8 mouse cellular contexts compared by ENCODE assay signal in genomic region chr5:30915456-30915855, GRCm38 (mm10). TPM values are rescaled to one million over a fixed set of nuclear protein-coding genes. Genes with fewer than 3 reads are reported as not detected.
DNase-seq lines count a peak whose midpoint lies in the region; ATAC-seq lines count a peak whose summit lies in the region.

No protein-coding gene starts in this region.

- H3K9ac ChIP-seq in embryonic facial prominence, embryonic 14.5 days (ENCODE audit: low read depth, low read length): peak overlapping the region; percentile 73
- H3K9ac ChIP-seq in intestine, embryonic 15.5 days: peak overlapping the region; percentile 67

- DNase-seq in embryonic facial prominence, embryonic 14.5 days (ENCODE audit: low spot score): no peak
- DNase-seq in neural tube, embryonic 10.5 days (ENCODE audit: extremely low spot score, low spot score): peak; percentile 28
- DNase-seq in urinary bladder, postnatal 4 days (ENCODE audit: low spot score in 2 of 2): no peak
- DNase-seq in urinary bladder, adult 2 months (ENCODE audit: low spot score): no peak
- no peak for DNase-seq in right cerebral cortex, postnatal 36 days (ENCODE audit: low spot score in 2 of 2)

- no peaks in the 10 kb centered on the region for H3K9me3 ChIP-seq in erythroblast, embryonic 14.5 days (ENCODE audit: control insufficient read depth, low read length)
- no peaks in the 10 kb centered on the region for H3K9me3 ChIP-seq in embryonic facial prominence, embryonic 14.5 days (ENCODE audit: control insufficient read depth, low read length)
- no peaks in the 10 kb centered on the region for H3K9me3 ChIP-seq in intestine, embryonic 15.5 days

- H3K4me3 ChIP-seq in erythroblast, embryonic 14.5 days (replicated peaks): peak overlapping the region; percentile 34
- peak overlapping the region; percentile 58 for H3K4me3 ChIP-seq in embryonic facial prominence, embryonic 14.5 days (ENCODE audit: low read depth, low read length)
- peak overlapping the region; percentile 53 for H3K4me3 ChIP-seq in intestine, embryonic 15.5 days (replicated peaks)

- H3K27ac ChIP-seq in embryonic facial prominence, embryonic 14.5 days (replicated peaks; ENCODE audit: low read depth, low read length): peak overlapping the region; percentile 97
- peak overlapping the region; percentile 96 for H3K27ac ChIP-seq in intestine, embryonic 15.5 days

- peaks cover 61% of the 10 kb centered on the region for H3K4me1 ChIP-seq in erythroblast, embryonic 14.5 days (ENCODE audit: control insufficient read depth)
- H3K4me1 ChIP-seq in embryonic facial prominence, embryonic 14.5 days (ENCODE audit: control insufficient read depth, insufficient read depth, low read length): peaks cover 31% of the 10 kb centered on the region
- H3K4me1 ChIP-seq in intestine, embryonic 15.5 days (replicated peaks): peaks cover 47% of the 10 kb centered on the region

- H3K27me3 ChIP-seq in erythroblast, embryonic 14.5 days (ENCODE audit: control insufficient read depth): no peaks in the 10 kb centered on the region
- H3K27me3 ChIP-seq in embryonic facial prominence, embryonic 14.5 days (replicated peaks; ENCODE audit: control insufficient read depth, insufficient read depth, low read length): no peaks in the 10 kb centered on the region
- H3K27me3 ChIP-seq in intestine, embryonic 15.5 days (replicated peaks): no peaks in the 10 kb centered on the region

- H3K4me2 ChIP-seq in embryonic facial prominence, embryonic 14.5 days (ENCODE audit: low read depth, low read length): peak overlapping the region; percentile 83
- peak overlapping the region; percentile 79 for H3K4me2 ChIP-seq in intestine, embryonic 15.5 days (replicated peaks)

- no peak for ATAC-seq in erythroblast, adult 5-6 weeks (replicated peaks; ENCODE audit: low FRiP score, poor library complexity, severe bottlenecking)
- ATAC-seq in embryonic facial prominence, embryonic 14.5 days (ENCODE audit: low read depth): no peak; the same call in 1 of the 2 replicates
- no peak; the same call in none of the 2 replicates for ATAC-seq in intestine, embryonic 15.5 days

- peaks cover 27% of the 10 kb centered on the region for H3K36me3 ChIP-seq in erythroblast, embryonic 14.5 days (ENCODE audit: control insufficient read depth)
- H3K36me3 ChIP-seq in embryonic facial prominence, embryonic 14.5 days (ENCODE audit: control insufficient read depth, insufficient read depth, low read length): peaks cover 37% of the 10 kb centered on the region
- H3K36me3 ChIP-seq in intestine, embryonic 15.5 days: peaks cover 24% of the 10 kb centered on the region

- WGBS in embryonic facial prominence, embryonic 14.5 days: 37% methylated on average over 6 of the region's 9 CpGs
- 41% methylated on average over 9 of the region's 9 CpGs for WGBS in intestine, embryonic 15.5 days

RNA-seq across cellular contexts. Expression of gene Emilin1, which starts 2.3 kb away (rescaled TPM):
- 0.50 and 0.81 TPM in 2 replicates for polyA plus RNA-seq in erythroblast, embryonic 14.5 days (2012)
- total RNA-seq in erythroblast, adult 5-6 weeks (2015; ENCODE audit: low replicate concordance): 16.9 and 28.8 TPM in 2 replicates
- total RNA-seq in erythroblast, adult 5-6 weeks (2017; ENCODE audit: low replicate concordance): 6.5 and 8.1 TPM in 2 replicates
- polyA plus RNA-seq in embryonic facial prominence, embryonic 14.5 days (2014; fragmentation: Nextera tagmentation; extraction: Ambion mirVana): 200 and 225 TPM in 2 replicates
- polyA plus RNA-seq in intestine, embryonic 15.5 days (2015; fragmentation: Nextera tagmentation; extraction: Ambion mirVana): 183 and 190 TPM in 2 replicates
- 59.2 and 104 TPM in 2 replicates for polyA plus RNA-seq in urinary bladder, adult 2 months (2012; rRNA removed)

RNA-seq across cellular contexts. Expression of gene Khk, which starts 5.8 kb away (rescaled TPM):
- polyA plus RNA-seq in erythroblast, embryonic 14.5 days (2012): 1.8 and 2.6 TPM in 2 replicates
- 8.1 and 14.4 TPM in 2 replicates for total RNA-seq in erythroblast, adult 5-6 weeks (2015; ENCODE audit: low replicate concordance)
- total RNA-seq in erythroblast, adult 5-6 weeks (2017; ENCODE audit: low replicate concordance): 9.2 and 12.4 TPM in 2 replicates
- polyA plus RNA-seq in embryonic facial prominence, embryonic 14.5 days (2014; fragmentation: Nextera tagmentation; extraction: Ambion mirVana): 22.1 and 24.7 TPM in 2 replicates
- 23.3 and 26.9 TPM in 2 replicates for polyA plus RNA-seq in intestine, embryonic 15.5 days (2015; fragmentation: Nextera tagmentation; extraction: Ambion mirVana)
- 38.4 and 38.9 TPM in 2 replicates for polyA plus RNA-seq in urinary bladder, adult 2 months (2012; rRNA removed)

RNA-seq across cellular contexts. Expression of gene Ost4, which starts 7.9 kb away (rescaled TPM):
- polyA plus RNA-seq in erythroblast, embryonic 14.5 days (2012): 27.7 and 30.6 TPM in 2 replicates
- 167 and 176 TPM in 2 replicates for total RNA-seq in erythroblast, adult 5-6 weeks (2015; ENCODE audit: low replicate concordance)
- total RNA-seq in erythroblast, adult 5-6 weeks (2017; ENCODE audit: low replicate concordance): 63.0 and 140 TPM in 2 replicates
- 507 and 572 TPM in 2 replicates for polyA plus RNA-seq in embryonic facial prominence, embryonic 14.5 days (2014; fragmentation: Nextera tagmentation; extraction: Ambion mirVana)
- 449 and 476 TPM in 2 replicates for polyA plus RNA-seq in intestine, embryonic 15.5 days (2015; fragmentation: Nextera tagmentation; extraction: Ambion mirVana)
- polyA plus RNA-seq in urinary bladder, adult 2 months (2012; rRNA removed): 268 and 335 TPM in 2 replicates

RNA-seq across cellular contexts. Expression of gene Agbl5, which starts 27.0 kb away (rescaled TPM):
- polyA plus RNA-seq in erythroblast, embryonic 14.5 days (2012): 2.4 and 2.7 TPM in 2 replicates
- total RNA-seq in erythroblast, adult 5-6 weeks (2015; ENCODE audit: low replicate concordance): 4.8 TPM in 1 of 2 replicates, not detected in the other
- total RNA-seq in erythroblast, adult 5-6 weeks (2017; ENCODE audit: low replicate concordance): 1.9 and 2.0 TPM in 2 replicates
- polyA plus RNA-seq in embryonic facial prominence, embryonic 14.5 days (2014; fragmentation: Nextera tagmentation; extraction: Ambion mirVana): 17.4 and 22.4 TPM in 2 replicates
- polyA plus RNA-seq in intestine, embryonic 15.5 days (2015; fragmentation: Nextera tagmentation; extraction: Ambion mirVana): 13.9 and 16.4 TPM in 2 replicates
- polyA plus RNA-seq in urinary bladder, adult 2 months (2012; rRNA removed): 16.5 and 16.6 TPM in 2 replicates

RNA-seq across cellular contexts. Expression of gene Cgref1, which starts 29.9 kb away (rescaled TPM):
- not detected in 2 replicates for polyA plus RNA-seq in erythroblast, embryonic 14.5 days (2012)
- not detected in 2 replicates for total RNA-seq in erythroblast, adult 5-6 weeks (2015; ENCODE audit: low replicate concordance)
- total RNA-seq in erythroblast, adult 5-6 weeks (2017; ENCODE audit: low replicate concordance): not detected in 2 replicates
- polyA plus RNA-seq in embryonic facial prominence, embryonic 14.5 days (2014; fragmentation: Nextera tagmentation; extraction: Ambion mirVana): 30.9 and 51.1 TPM in 2 replicates
- 36.1 and 42.8 TPM in 2 replicates for polyA plus RNA-seq in intestine, embryonic 15.5 days (2015; fragmentation: Nextera tagmentation; extraction: Ambion mirVana)
- 14.0 and 15.0 TPM in 2 replicates for polyA plus RNA-seq in urinary bladder, adult 2 months (2012; rRNA removed)

Comparison
In these comparisons a context has a peak if more than half of its experiments do, and no peak if none do; other contexts are left out.
1. RNA of gene Emilin1, which starts 2.3 kb away (polyA plus RNA-seq): 200 to 225 TPM in embryonic facial prominence, embryonic 14.5 days, 183 to 190 TPM in intestine, embryonic 15.5 days and 59.2 to 104 TPM in urinary bladder, adult 2 months; 0.50 to 0.81 TPM in erythroblast, embryonic 14.5 days; every median in the first group is over 10 times any median in the second.
2. Peak in every context shown above with its lines, with median percentiles within 50 percentile points of each other: H3K4me3 ChIP-seq.